Mouse (Mus musculus) liver, postnatal 0 days (tissue): Measurements from ENCODE around the gene Lurap1.
A peak's percentile ranks its signal among the peaks of the same experiment; 100 is the strongest.

Experiments used
- CTCF ChIP-seq: sonication (generic); IDR thresholded peaks from 2 replicates; pipeline ENCODE4 v1.5.1; 2016; ENCODE audit warnings: antibody characterized with exemption, low read depth
- EP300 ChIP-seq: IDR thresholded peaks from 2 replicates; pipeline ENCODE4 v1.6.1; 2016; ENCODE audit warnings: antibody characterized with exemption, low read depth, mild to moderate bottlenecking

GRCm38 (mm10) chr4:116167404-116167803, 16.3 kb upstream of the Lurap1 start, which contains the start of gene Tspan1:
- TF ChIP-seq CTCF (peak; percentile 38; the same call in 1 of the 2 replicates), EP300 (no peak)
